Mouse (Mus musculus) E14TG2a.4 (cell line): ENCODE data around the gene Psmb9.

Experiments
- CTCF ChIP-seq: conservative IDR thresholded peaks from 2 replicates; pipeline ENCODE4 v1.5.1; 2014; ENCODE audit warnings: low read length
- NANOG ChIP-seq: IDR thresholded peaks from 2 replicates; pipeline ENCODE4 v1.6.1; 2014; ENCODE audit warnings: borderline replicate concordance, low read length, mixed read lengths
- POU5F1 ChIP-seq: IDR thresholded peaks from 2 replicates; pipeline ENCODE4 v1.6.1; 2014; ENCODE audit warnings: low read length, borderline replicate concordance

DNA sequence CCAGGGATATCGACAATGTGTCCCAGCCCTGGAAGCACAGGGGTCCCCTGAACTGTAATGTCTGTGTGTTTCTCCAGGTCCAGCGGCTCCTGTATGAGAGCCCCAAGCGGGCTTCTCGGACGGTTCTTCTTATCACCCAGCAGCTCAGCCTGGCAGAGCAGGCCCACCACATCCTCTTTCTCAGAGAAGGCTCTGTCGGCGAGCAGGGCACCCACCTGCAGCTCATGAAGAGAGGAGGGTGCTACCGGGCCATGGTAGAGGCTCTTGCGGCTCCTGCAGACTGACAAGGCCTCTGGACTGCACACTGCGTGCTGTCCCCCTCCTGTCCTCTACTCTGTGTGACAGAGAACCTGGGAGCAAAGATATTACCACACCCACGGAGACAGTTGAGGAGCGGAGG lies 8.9 kb upstream of the Psmb9 start:
- TF ChIP-seq CTCF, result no peak
- no peak for TF ChIP-seq POU5F1
- TF ChIP-seq NANOG, result no peak
